Comparison of ENCODE assay signal across 27 mouse cellular contexts in genomic region chr6:145630269-145630668, GRCm38 (mm10). TPM values are rescaled to one million over a fixed set of nuclear protein-coding genes. Genes with fewer than 3 reads are reported as not detected.
A peak's percentile ranks its signal among the peaks of the same experiment; 100 is the strongest.
DNase-seq lines count a peak whose midpoint lies in the region; ATAC-seq and TF ChIP-seq lines count a peak whose summit lies in the region.
"Had no signal": no experiment of that assay in that cellular context is flagged by ENCODE, and none has a peak within 500 bp of the region (broad histone marks: within the 10 kb centered on the region; RNA-seq: fewer than 3 reads in every experiment).

No protein-coding gene starts in this region.

- no peak for TF ChIP-seq POLR2A in lung, adult 2 months (IDR thresholded peaks at IDR 0.05; ENCODE audit: borderline replicate concordance, extremely low read depth, low read depth, low read length)

- no peaks in the 10 kb centered on the region for H3K36me3 ChIP-seq in heart, embryonic 16.5 days (ENCODE audit: control insufficient read depth, insufficient read depth)
- no peaks in the 10 kb centered on the region for H3K36me3 ChIP-seq in heart, embryonic 10.5 days
- no peaks in the 10 kb centered on the region for H3K36me3 ChIP-seq in kidney, embryonic 16.5 days (ENCODE audit: insufficient read depth, low read length)
- no peaks in the 10 kb centered on the region for H3K36me3 ChIP-seq in midbrain, embryonic 14.5 days (ENCODE audit: control insufficient read depth, insufficient read depth, low read length)
- H3K36me3 ChIP-seq: embryonic facial prominence, embryonic 15.5 days; limb, embryonic 12.5 days; liver, embryonic 13.5 days; midbrain, embryonic 12.5 days; neural tube, embryonic 13.5 days had no signal

- no peaks in the 10 kb centered on the region for H3K27me3 ChIP-seq in heart, embryonic 16.5 days (ENCODE audit: control insufficient read depth, insufficient read depth, low read length)
- no peaks in the 10 kb centered on the region for H3K27me3 ChIP-seq in heart, embryonic 10.5 days (ENCODE audit: insufficient read depth, poor library complexity, severe bottlenecking)
- no peaks in the 10 kb centered on the region for H3K27me3 ChIP-seq in kidney, embryonic 16.5 days (ENCODE audit: insufficient read depth, low read length)
- no peaks in the 10 kb centered on the region for H3K27me3 ChIP-seq in midbrain, embryonic 14.5 days (ENCODE audit: control insufficient read depth, insufficient read depth, low read length)
- H3K27me3 ChIP-seq: embryonic facial prominence, embryonic 15.5 days; limb, embryonic 12.5 days; liver, embryonic 13.5 days; midbrain, embryonic 12.5 days; neural tube, embryonic 13.5 days had no signal

- WGBS in heart, embryonic 16.5 days, result 24% methylated on average over 6 of the region's 6 CpGs
- 53% methylated on average over 6 of the region's 6 CpGs for WGBS in heart, embryonic 10.5 days
- 57% methylated on average over 6 of the region's 6 CpGs for WGBS in kidney, embryonic 16.5 days
- 29% methylated on average over 6 of the region's 6 CpGs for WGBS in lung, adult 2 months
- WGBS in midbrain, embryonic 14.5 days, result 66% methylated on average over 6 of the region's 6 CpGs

- no peak overlapping the region for H3K27ac ChIP-seq in heart, embryonic 16.5 days (ENCODE audit: low read length)
- no peak overlapping the region for H3K27ac ChIP-seq in heart, embryonic 10.5 days
- no peak overlapping the region for H3K27ac ChIP-seq in kidney, embryonic 16.5 days (ENCODE audit: low read length)
- no peak overlapping the region for H3K27ac ChIP-seq in midbrain, embryonic 14.5 days (replicated peaks; ENCODE audit: low read depth, low read length)
- H3K27ac ChIP-seq: embryonic facial prominence, embryonic 15.5 days; hindbrain, postnatal 0 days; limb, embryonic 12.5 days; liver, embryonic 13.5 days; midbrain, embryonic 12.5 days; neural tube, embryonic 13.5 days had no signal

- no peak for TF ChIP-seq CTCF in lung, adult 2 months (IDR thresholded peaks at IDR 0.05; ENCODE audit: insufficient read depth, low read length)

- H3K4me3 ChIP-seq in heart, embryonic 16.5 days (ENCODE audit: low read length), result no peak overlapping the region
- no peak overlapping the region for H3K4me3 ChIP-seq in heart, embryonic 10.5 days
- H3K4me3 ChIP-seq in kidney, embryonic 16.5 days (ENCODE audit: low read length), result no peak overlapping the region
- no peak overlapping the region for H3K4me3 ChIP-seq in lung, adult 2 months (replicated peaks; ENCODE audit: extremely low read depth, low read depth, low read length)
- H3K4me3 ChIP-seq in midbrain, embryonic 14.5 days (replicated peaks; ENCODE audit: low read depth, low read length), result no peak overlapping the region
- H3K4me3 ChIP-seq: embryonic facial prominence, embryonic 15.5 days; limb, embryonic 12.5 days; liver, embryonic 13.5 days; midbrain, embryonic 12.5 days; neural tube, embryonic 13.5 days had no signal

- H3K9ac ChIP-seq in heart, embryonic 16.5 days (ENCODE audit: low read length), result no peak overlapping the region
- H3K9ac ChIP-seq in kidney, embryonic 16.5 days (replicated peaks; ENCODE audit: low read length), result no peak overlapping the region
- no peak overlapping the region for H3K9ac ChIP-seq in midbrain, embryonic 14.5 days (replicated peaks; ENCODE audit: low read length)
- H3K9ac ChIP-seq: embryonic facial prominence, embryonic 15.5 days; forebrain, postnatal 0 days; limb, embryonic 12.5 days; liver, embryonic 13.5 days; midbrain, embryonic 12.5 days; neural tube, embryonic 13.5 days had no signal

- ATAC-seq in heart, embryonic 16.5 days (replicated peaks; ENCODE audit: extremely low read depth, insufficient read depth, low FRiP score), result 0 out of 2 replicates have a peak, but pooled peaks have one; percentile 23
- no peak for ATAC-seq in kidney, embryonic 16.5 days (ENCODE audit: low FRiP score, low TSS enrichment)
- ATAC-seq in midbrain, embryonic 14.5 days (ENCODE audit: low FRiP score, low TSS enrichment), result no peak
- ATAC-seq: forebrain, postnatal 0 days; hindbrain, postnatal 0 days; intestine, postnatal 0 days had no signal

- H3K9me3 ChIP-seq in heart, embryonic 16.5 days (replicated peaks; ENCODE audit: control insufficient read depth, low read length), result no peaks in the 10 kb centered on the region
- 0 out of 2 replicates have a peak, but pooled peaks cover 3% of the 10 kb centered on the region for H3K9me3 ChIP-seq in heart, embryonic 10.5 days
- no peaks in the 10 kb centered on the region; the same call in 1 of the 2 replicates for H3K9me3 ChIP-seq in kidney, embryonic 16.5 days (ENCODE audit: low read length)
- H3K9me3 ChIP-seq in midbrain, embryonic 14.5 days (ENCODE audit: control insufficient read depth, low read length), result no peaks in the 10 kb centered on the region
- H3K9me3 ChIP-seq: embryonic facial prominence, embryonic 15.5 days; liver, embryonic 13.5 days; midbrain, embryonic 12.5 days; neural tube, embryonic 13.5 days had no signal

- DNase-seq in heart, embryonic 10.5 days (ENCODE audit: low spot score), result no peak
- peak; percentile 20 to 59 for DNase-seq in kidney, postnatal 25 days
- peak; percentile 10 for DNase-seq in lung, adult 2 months
- DNase-seq in lung, postnatal 36 days, result peak; percentile 45
- DNase-seq in layer of hippocampus, adult 18-20 months (ENCODE audit: low spot score in 2 of 2), result no peak
- DNase-seq in midbrain, embryonic 14.5 days, result no peak
- DNase-seq: adrenal gland, postnatal 14 days; B cell, adult 2 months; cerebellum, adult 11-12 months; cerebellum, postnatal 36 days; forebrain, postnatal 0 days; gastrocnemius, postnatal 36 days; layer of hippocampus, adult 9-11 months; liver, embryonic 13.5 days; thymus, postnatal 36 days had no signal

- peaks cover 6% of the 10 kb centered on the region for H3K4me1 ChIP-seq in heart, embryonic 16.5 days (ENCODE audit: control insufficient read depth, insufficient read depth, low read length)
- H3K4me1 ChIP-seq in heart, embryonic 10.5 days, result peaks cover 6% of the 10 kb centered on the region; the same call in 1 of the 2 replicates
- H3K4me1 ChIP-seq in kidney, embryonic 16.5 days (ENCODE audit: insufficient read depth, low read length), result no peaks in the 10 kb centered on the region
- no peaks in the 10 kb centered on the region for H3K4me1 ChIP-seq in lung, adult 2 months (ENCODE audit: control insufficient read depth, insufficient read depth, low read length)
- no peaks in the 10 kb centered on the region for H3K4me1 ChIP-seq in midbrain, embryonic 14.5 days (ENCODE audit: control insufficient read depth, insufficient read depth, low read length)
- H3K4me1 ChIP-seq: embryonic facial prominence, embryonic 15.5 days; liver, embryonic 13.5 days; midbrain, embryonic 12.5 days had no signal

- H3K4me2 ChIP-seq in heart, embryonic 16.5 days (ENCODE audit: low read depth, low read length), result no peak overlapping the region
- no peak overlapping the region for H3K4me2 ChIP-seq in kidney, embryonic 16.5 days (replicated peaks; ENCODE audit: low read depth, low read length)
- H3K4me2 ChIP-seq in midbrain, embryonic 14.5 days (ENCODE audit: low read length), result no peak overlapping the region
- H3K4me2 ChIP-seq: embryonic facial prominence, embryonic 15.5 days; heart, embryonic 11.5 days; limb, embryonic 12.5 days; liver, embryonic 13.5 days; midbrain, embryonic 12.5 days; neural tube, embryonic 13.5 days had no signal

RNA-seq across cellular contexts. Expression of gene Tuba3b, which starts 14.7 kb away (rescaled TPM):
- polyA plus RNA-seq in heart, embryonic 16.5 days (2015; fragmentation: Nextera tagmentation; extraction: Ambion mirVana), result 0.24 and 0.58 TPM in 2 replicates
- 0.08 TPM in 1 of 2 replicates, not detected in the other for polyA plus RNA-seq in heart, embryonic 10.5 days (2016; fragmentation: Nextera tagmentation; extraction: Ambion mirVana)
- 0.31 TPM in 1 of 2 replicates, not detected in the other for polyA plus RNA-seq in kidney, embryonic 16.5 days (2015; fragmentation: Nextera tagmentation; extraction: Ambion mirVana)
- polyA plus RNA-seq in lung, adult 2 months (2012; rRNA removed), result 0.08 and 0.16 TPM in 2 replicates
- not detected for total RNA-seq in layer of hippocampus, adult 18-20 months (2021)
- polyA plus RNA-seq in midbrain, embryonic 14.5 days (2014; fragmentation: Nextera tagmentation; extraction: Ambion mirVana), result 0.12 TPM in 1 of 2 replicates, not detected in the other
- total RNA-seq: adrenal gland, postnatal 14 days; forebrain, postnatal 0 days; gastrocnemius, postnatal 36 days; hematopoietic stem cell, adult 5-6 weeks; hindbrain, postnatal 0 days; left cerebral cortex, postnatal 10 days; megakaryocyte progenitor cell, adult 5-6 weeks had no signal
- polyA plus RNA-seq: embryonic facial prominence, embryonic 15.5 days; forebrain, postnatal 0 days; heart, embryonic 11.5 days; hindbrain, postnatal 0 days; intestine, postnatal 0 days; limb, embryonic 12.5 days; liver, embryonic 13.5 days; midbrain, embryonic 12.5 days; neural tube, embryonic 13.5 days had no signal

RNA-seq across cellular contexts. Expression of gene Lmntd1, which starts 16.1 kb away (rescaled TPM):
- 10.9 and 16.8 TPM in 2 replicates for polyA plus RNA-seq in heart, embryonic 16.5 days (2015; fragmentation: Nextera tagmentation; extraction: Ambion mirVana)
- polyA plus RNA-seq in heart, embryonic 10.5 days (2016; fragmentation: Nextera tagmentation; extraction: Ambion mirVana), result 2.3 and 3.6 TPM in 2 replicates
- 1.6 and 1.8 TPM in 2 replicates for polyA plus RNA-seq in kidney, embryonic 16.5 days (2015; fragmentation: Nextera tagmentation; extraction: Ambion mirVana)
- 1.7 and 4.5 TPM in 2 replicates for polyA plus RNA-seq in lung, adult 2 months (2012; rRNA removed)
- total RNA-seq in layer of hippocampus, adult 18-20 months (2021), result 1 to 10 TPM in 1 of 2 experiments, under 1 TPM in 1; 0.97 to 1.5 TPM
- polyA plus RNA-seq in midbrain, embryonic 14.5 days (2014; fragmentation: Nextera tagmentation; extraction: Ambion mirVana), result 0.76 and 1.3 TPM in 2 replicates
- total RNA-seq: gastrocnemius, postnatal 36 days; hematopoietic stem cell, adult 5-6 weeks; megakaryocyte progenitor cell, adult 5-6 weeks had no signal
- polyA plus RNA-seq: liver, embryonic 13.5 days had no signal

Comparison
In these comparisons a context has a peak if more than half of its experiments do, and no peak if none do; other contexts are left out.
1. DNase-seq: peak in kidney, postnatal 25 days (2 of 2), lung, adult 2 months (single experiment) and lung, postnatal 36 days (single experiment); none in heart, embryonic 10.5 days (single experiment), layer of hippocampus, adult 18-20 months (0 of 2) and midbrain, embryonic 14.5 days (single experiment).